Mouse (Mus musculus) kidney, postnatal 0 days (tissue): ENCODE measurements around the gene Mpv17. TPM values are rescaled to one million over a fixed set of nuclear protein-coding genes. Genes with fewer than 3 reads are reported as not detected.
A peak's percentile ranks its signal among the peaks of the same experiment; 100 is the strongest.

Experiments used
- ATAC-seq: fragments of 200-750 bp; cut with Nextera tagmentation; replicated peaks from 2 replicates; pipeline ENCODE4 v1.8.0; 2017; ENCODE audit warnings: low read depth, moderate number of reproducible peaks, moderate TSS enrichment, moderate library complexity; ENCODE audit not compliant: low FRiP score
- DNase-seq: peaks from one replicate; pipeline ENCODE4 v3.0.0-alpha.2; 2016; ENCODE audit warnings: low spot score
- H3K27ac ChIP-seq: fragments of 300-500 bp; sonication (generic); 2 replicates; pipeline ENCODE4 v1.5.1; 2014; ENCODE audit warnings: mild to moderate bottlenecking
- H3K27me3 ChIP-seq: fragments of 300-500 bp; sonication (generic); 2 replicates; pipeline ENCODE4 v1.6.1; 2014; ENCODE audit warnings: low read length, mixed read lengths; ENCODE audit not compliant: insufficient read depth
- H3K36me3 ChIP-seq: fragments of 300-500 bp; sonication (generic); 2 replicates; pipeline ENCODE4 v1.6.1; 2014; ENCODE audit warnings: low read length, mixed read lengths; ENCODE audit not compliant: insufficient read depth
- H3K4me1 ChIP-seq: fragments of 300-500 bp; sonication (generic); replicated peaks from 2 replicates; pipeline ENCODE4 v1.6.1; 2014; ENCODE audit warnings: antibody characterized with exemption, low read length, mixed read lengths; ENCODE audit not compliant: insufficient read depth
- H3K4me2 ChIP-seq: fragments of 300-500 bp; sonication (generic); 2 replicates; pipeline ENCODE4 v1.6.1; 2014; ENCODE audit warnings: mild to moderate bottlenecking, low read length, moderate library complexity, mixed read lengths
- H3K4me3 ChIP-seq: fragments of 300-500 bp; sonication (generic); replicated peaks from 2 replicates; pipeline ENCODE4 v1.5.1; 2014; ENCODE audit warnings: low read depth, low read length
- H3K9ac ChIP-seq: fragments of 300-500 bp; sonication (generic); 2 replicates; pipeline ENCODE4 v1.6.1; 2014; ENCODE audit warnings: low read depth, low read length
- H3K9me3 ChIP-seq: fragments of 300-500 bp; sonication (generic); replicated peaks from 2 replicates; pipeline ENCODE4 v1.6.1; 2016; ENCODE audit warnings: low read length, inconsistent platforms, mixed read lengths
- CTCF ChIP-seq: IDR thresholded peaks from 2 replicates; pipeline ENCODE4 v1.5.1; 2016; ENCODE audit warnings: antibody characterized with exemption, low read depth, mild to moderate bottlenecking, moderate library complexity
- WGBS: fragments of 180-500 bp; shearing (Covaris S2); extraction: QIAGEN DNeasy Blood & Tissue Kit; methylation state at CpG from one replicate; pipeline ENCODE4 v1.1.7; 2014; 5-methylcytosine and 5-hydroxymethylcytosine counted together
- polyA plus RNA-seq: library from polyadenylated mRNA; unstranded; fragments of >200 nt; fragmentation: Nextera tagmentation; extraction: Ambion mirVana; gene quantifications from 2 replicates; pipeline ENCODE4 v1.2.1, GENCODE M21; 2015

Mpv17 gene
- polyA plus RNA-seq = 45.3 and 56.0 TPM in 2 replicates

- peak within 1 kb of the TSS; percentile 63 for H3K9ac ChIP-seq
- H3K36me3 ChIP-seq = peaks cover 25% of the 10 kb centered on the region
- ATAC-seq = peak; percentile 91
- peak within 1 kb of the TSS; percentile 70 for H3K27ac ChIP-seq
- under 1% methylated on average over 19 of the region's 19 CpGs for WGBS
- no peaks in the 10 kb centered on the region for H3K9me3 ChIP-seq
- H3K4me1 ChIP-seq = peaks cover 8% of the 10 kb centered on the region; the same call in 1 of the 2 replicates
- H3K4me2 ChIP-seq = peak within 1 kb of the TSS; percentile 75
- TF ChIP-seq CTCF = no peak
- no peaks in the 10 kb centered on the region for H3K27me3 ChIP-seq
- H3K4me3 ChIP-seq = peak within 1 kb of the TSS; percentile 57
- DNase-seq = peak; percentile 93
Measured at GRCm38 (mm10) chr5:31154152-31154553, at the start of gene Mpv17. Mpv17 (minus strand) TSS chr5:31154251.

DNA sequence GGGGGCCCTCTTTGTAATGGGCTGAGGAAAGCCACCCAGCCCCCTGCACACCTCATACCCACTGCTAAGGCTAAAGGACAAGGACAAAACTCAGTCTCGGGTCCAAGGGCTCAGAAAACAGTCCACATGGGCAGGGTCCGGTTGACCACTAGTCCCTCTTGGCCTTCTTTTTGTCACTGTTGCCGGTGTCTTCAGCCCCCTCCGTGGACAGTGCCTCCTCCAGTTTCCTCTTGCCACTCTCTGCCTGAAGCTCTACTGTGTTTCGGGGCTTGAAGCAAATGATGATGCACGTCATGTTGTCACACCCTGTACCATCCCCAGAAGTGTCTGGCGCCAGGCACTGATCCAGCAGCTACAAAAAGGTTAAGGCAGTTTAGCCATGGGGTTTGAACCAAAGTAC, 48.9 kb upstream of the Mpv17 start:
- Histone ChIP-seq H3K9ac (peak overlapping the region; percentile 59), H3K27ac (peak overlapping the region; percentile 92), H3K27me3 (no peaks in the 10 kb centered on the region), H3K4me1 (peaks cover 9% of the 10 kb centered on the region; the same call in 1 of the 2 replicates), H3K4me3 (no peak overlapping the region; the same call in 1 of the 2 replicates), H3K4me2 (peak overlapping the region; percentile 71), H3K36me3 (peaks cover 37% of the 10 kb centered on the region), H3K9me3 (0 out of 2 replicates have a peak, but pooled peaks cover 3% of the 10 kb centered on the region)
- DNase-seq = no peak
- 86% methylated on average over 7 of the region's 7 CpGs for WGBS
- no peak for ATAC-seq
- TF ChIP-seq CTCF = no peak

- Histone ChIP-seq H3K27me3 (no peaks in the 10 kb centered on the region), H3K4me1 (peaks cover 9% of the 10 kb centered on the region; the same call in 1 of the 2 replicates), H3K9me3 (0 out of 2 replicates have a peak, but pooled peaks cover 3% of the 10 kb centered on the region), H3K4me3 (peak within 1 kb of the TSS; percentile 82), H3K4me2 (peak within 1 kb of the TSS; percentile 71), H3K9ac (peak within 1 kb of the TSS; percentile 86), H3K27ac (peak within 1 kb of the TSS; percentile 92), H3K36me3 (peaks cover 38% of the 10 kb centered on the region)
- DNase-seq (peak; percentile 100), ATAC-seq (peak; percentile 95)
- WGBS = under 1% methylated on average over 53 of the region's 53 CpGs
- TF ChIP-seq CTCF = no peak
Measured at GRCm38 (mm10) chr5:31201742-31202590, 47.9 kb upstream of the Mpv17 start, which contains the start of gene Zfp513. Zfp513 (minus strand) TSS chr5:31202303.

GRCm38 (mm10) chr5:31201042-31201741, 47.1 kb upstream of the Mpv17 start:
- no peaks in the 10 kb centered on the region for H3K27me3 ChIP-seq
- 8% methylated on average over 13 of the region's 13 CpGs for WGBS
- no peak for ATAC-seq

DNA sequence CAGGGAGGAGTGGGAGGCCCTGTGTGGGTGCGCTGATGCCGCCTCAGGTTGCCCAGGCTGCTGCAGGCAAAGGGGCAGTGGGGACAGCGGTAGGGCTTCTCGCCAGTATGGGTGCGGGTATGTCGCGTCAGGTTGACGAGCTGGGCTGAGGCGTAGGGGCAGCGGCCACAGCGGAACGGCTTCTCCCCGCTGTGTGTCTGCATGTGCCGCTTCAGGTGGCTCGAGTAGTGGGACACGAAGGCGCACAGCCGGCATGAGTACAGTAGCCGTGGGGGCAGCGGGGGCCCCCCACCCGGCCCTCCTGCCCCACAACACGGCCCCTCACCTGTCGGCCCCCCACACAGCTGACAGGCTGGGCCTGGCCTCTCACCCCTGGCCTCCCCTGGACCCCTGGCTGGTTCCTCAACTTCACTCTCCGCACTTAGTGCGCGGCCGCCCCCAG, 46.3 kb upstream of the Mpv17 start:
- DNase-seq = no peak
- no peak for TF ChIP-seq CTCF
- peaks cover 45% of the 10 kb centered on the region for H3K36me3 ChIP-seq
- 0 out of 2 replicates have a peak overlapping the region, but pooled peaks have one; percentile 29 for H3K9ac ChIP-seq
- H3K4me3 ChIP-seq = no peak overlapping the region
- 83% methylated on average over 27 of the region's 27 CpGs for WGBS
- no peak; the same call in 1 of the 2 replicates for ATAC-seq
- 0 out of 2 replicates have a peak overlapping the region, but pooled peaks have one; percentile 9 for H3K4me2 ChIP-seq
- H3K9me3 ChIP-seq = 0 out of 2 replicates have a peak, but pooled peaks cover 3% of the 10 kb centered on the region
- no peak overlapping the region for H3K27ac ChIP-seq
- H3K27me3 ChIP-seq = no peaks in the 10 kb centered on the region
- peaks cover 9% of the 10 kb centered on the region; the same call in 1 of the 2 replicates for H3K4me1 ChIP-seq

More at GRCm38 (mm10) chr5:31201042-31201741, 47.1 kb upstream of the Mpv17 start:
- H3K4me2 ChIP-seq = peak overlapping the region; percentile 71
- H3K36me3 ChIP-seq = peaks cover 44% of the 10 kb centered on the region
- peaks cover 9% of the 10 kb centered on the region; the same call in 1 of the 2 replicates for H3K4me1 ChIP-seq
- H3K9me3 ChIP-seq = 0 out of 2 replicates have a peak, but pooled peaks cover 3% of the 10 kb centered on the region
- no peak for DNase-seq
- H3K27ac ChIP-seq = peak overlapping the region; percentile 92
- no peak for TF ChIP-seq CTCF
- H3K9ac ChIP-seq = peak overlapping the region; percentile 86
- H3K4me3 ChIP-seq = peak overlapping the region; percentile 82
